Mouse (Mus musculus) heart, postnatal 36 days (tissue): Measurements from ENCODE around the gene Fbxo31. TPM values are rescaled to one million over a fixed set of nuclear protein-coding genes. Genes with fewer than 3 reads are reported as not detected.
"Not testable (repeated sequence)": the region's sequence is repeated elsewhere in the genome, so short reads cannot be mapped to it uniquely, and the experiment has no call there.

Source experiments
- DNase-seq, 2 experiments: peaks; one replicate each; pipeline ENCODE4 v3.0.0; 2021 to 2022
- intact Hi-C: fragments of 180-260 bp; cut with DNase I; formaldehyde crosslinking; loops from one replicate; pipeline ENCODE4 v1.15.1; 2025
- total RNA-seq, 2 experiments: library from RNA; stranded (reverse); gene quantifications; 2 replicates each; pipeline ENCODE4 v1.2.3; 2021

The Fbxo31 gene
- total RNA-seq, result 100 to 1,000 TPM; 122 to 133 TPM

GRCm38 (mm10) chr8:121578676-121579451, at the start of gene Fbxo31:
Fbxo31 (minus strand) TSS chr8:121578806.
- intact Hi-C loops, result loop anchor here (2.0 kb wide), 1 partner anchor 32 kb away; no protein-coding TSS in a partner anchor
- peak; percentile 90 to 92 for DNase-seq

- intact Hi-C loops, result loop anchor here (2.0 kb wide), 1 partner anchor 14 kb away; no protein-coding TSS in a partner anchor
- DNase-seq, result no peak
Measured at GRCm38 (mm10) chr8:121623043-121623442, 44.4 kb upstream of the Fbxo31 start.

- intact Hi-C loops, result loop anchor here (2.0 kb wide), 1 partner anchor 13 kb away; no protein-coding TSS in a partner anchor
- DNase-seq, result no peak
Measured at GRCm38 (mm10) chr8:121621879-121622278, 43.3 kb upstream of the Fbxo31 start.

GRCm38 (mm10) chr8:121620801-121621516, 42.4 kb upstream of the Fbxo31 start:
- intact Hi-C loops, result no loop called here

GRCm38 (mm10) chr8:121619401-121619995, 40.9 kb upstream of the Fbxo31 start:
- peak; percentile 72 to 76 for DNase-seq
- intact Hi-C loops, result no loop called here

More at GRCm38 (mm10) chr8:121620801-121621516, 42.4 kb upstream of the Fbxo31 start:
- peak in 1 of 2 experiments; percentile 55 for DNase-seq

GRCm38 (mm10) chr8:121613419-121613818, 34.8 kb upstream of the Fbxo31 start:
- DNase-seq, result no peak
- intact Hi-C loops, result no loop called here

- intact Hi-C loops, result loop anchor here (2.0 kb wide), 2 partner anchors 13 to 41 kb away; no protein-coding TSS in a partner anchor
- no peak for DNase-seq
Measured at GRCm38 (mm10) chr8:121609916-121610315, 31.3 kb upstream of the Fbxo31 start.

- intact Hi-C loops, result loop anchor here (2.0 kb wide), 2 partner anchors 14 to 42 kb away; no protein-coding TSS in a partner anchor
- DNase-seq, result no peak
Measured at GRCm38 (mm10) chr8:121609251-121609650, 30.6 kb upstream of the Fbxo31 start.

- intact Hi-C loops, result loop anchor here (2.0 kb wide), 2 partner anchors 15 to 43 kb away; no protein-coding TSS in a partner anchor
- DNase-seq, result no peak
Measured at GRCm38 (mm10) chr8:121607661-121608060, 29.1 kb upstream of the Fbxo31 start.

- intact Hi-C loops, result loop anchor here (1.0 kb wide), 1 partner anchor 82 kb away; no protein-coding TSS in a partner anchor
- no peak for DNase-seq
Measured at GRCm38 (mm10) chr8:121603801-121604200, 25.2 kb upstream of the Fbxo31 start.

- intact Hi-C loops, result loop anchor here (1.0 kb wide), 1 partner anchor 82 kb away; no protein-coding TSS in a partner anchor
- peak; percentile 71 to 74 for DNase-seq
Measured at GRCm38 (mm10) chr8:121602860-121603259, 24.3 kb upstream of the Fbxo31 start.

- intact Hi-C loops, result no loop called here
- DNase-seq, result no peak
Measured at GRCm38 (mm10) chr8:121602411-121602810, 23.8 kb upstream of the Fbxo31 start.

GRCm38 (mm10) chr8:121599842-121600241, 21.2 kb upstream of the Fbxo31 start:
- intact Hi-C loops, result loop anchor here (2.0 kb wide), 1 partner anchor 53 kb away; no protein-coding TSS in a partner anchor
- DNase-seq, result no peak

GRCm38 (mm10) chr8:121598892-121599291, 20.3 kb upstream of the Fbxo31 start:
- intact Hi-C loops, result loop anchor here (2.0 kb wide), 1 partner anchor 52 kb away; no protein-coding TSS in a partner anchor
- peak; percentile 79 to 81 for DNase-seq

GRCm38 (mm10) chr8:121598190-121598589, 19.6 kb upstream of the Fbxo31 start:
- DNase-seq, result no peak

GRCm38 (mm10) chr8:121597492-121597891, 18.9 kb upstream of the Fbxo31 start:
- intact Hi-C loops, DNase-seq: not testable (repeated sequence)

More at GRCm38 (mm10) chr8:121598190-121598589, 19.6 kb upstream of the Fbxo31 start:
- intact Hi-C loops, result loop anchor here (2.0 kb wide), 1 partner anchor 51 kb away; no protein-coding TSS in a partner anchor

- intact Hi-C loops, result loop anchor here (5.0 kb wide), 1 partner anchor 477 kb away; the partner anchor contains the start of gene Foxc2
Measured at GRCm38 (mm10) chr8:121593983-121594382, 15.4 kb upstream of the Fbxo31 start.

GRCm38 (mm10) chr8:121593293-121593692, 14.7 kb upstream of the Fbxo31 start:
- DNase-seq, result no peak
- intact Hi-C loops, result loop anchor here (5.0 kb wide), 1 partner anchor 476 kb away; the partner anchor contains the start of gene Foxc2

More at GRCm38 (mm10) chr8:121593983-121594382, 15.4 kb upstream of the Fbxo31 start:
- DNase-seq, result no peak

GRCm38 (mm10) chr8:121591178-121592066, 12.8 kb upstream of the Fbxo31 start:
- DNase-seq, result peak in 1 of 2 experiments; percentile 56
- intact Hi-C loops, result loop anchor here (2.0 to 5.0 kb wide), 2 partner anchors 45 to 474 kb away; partner anchors contain the start of gene Foxc2
